Mouse (Mus musculus): ENCODE measurements around the gene Pa2g4. TPM values are rescaled to one million over a fixed set of nuclear protein-coding genes. Genes with fewer than 3 reads are reported as not detected.
A peak's percentile ranks its signal among the peaks of the same experiment; 100 is the strongest.

The Pa2g4 gene
- polyA plus RNA-seq, 1 experiment from 2014 or later: 194 TPM

DNA sequence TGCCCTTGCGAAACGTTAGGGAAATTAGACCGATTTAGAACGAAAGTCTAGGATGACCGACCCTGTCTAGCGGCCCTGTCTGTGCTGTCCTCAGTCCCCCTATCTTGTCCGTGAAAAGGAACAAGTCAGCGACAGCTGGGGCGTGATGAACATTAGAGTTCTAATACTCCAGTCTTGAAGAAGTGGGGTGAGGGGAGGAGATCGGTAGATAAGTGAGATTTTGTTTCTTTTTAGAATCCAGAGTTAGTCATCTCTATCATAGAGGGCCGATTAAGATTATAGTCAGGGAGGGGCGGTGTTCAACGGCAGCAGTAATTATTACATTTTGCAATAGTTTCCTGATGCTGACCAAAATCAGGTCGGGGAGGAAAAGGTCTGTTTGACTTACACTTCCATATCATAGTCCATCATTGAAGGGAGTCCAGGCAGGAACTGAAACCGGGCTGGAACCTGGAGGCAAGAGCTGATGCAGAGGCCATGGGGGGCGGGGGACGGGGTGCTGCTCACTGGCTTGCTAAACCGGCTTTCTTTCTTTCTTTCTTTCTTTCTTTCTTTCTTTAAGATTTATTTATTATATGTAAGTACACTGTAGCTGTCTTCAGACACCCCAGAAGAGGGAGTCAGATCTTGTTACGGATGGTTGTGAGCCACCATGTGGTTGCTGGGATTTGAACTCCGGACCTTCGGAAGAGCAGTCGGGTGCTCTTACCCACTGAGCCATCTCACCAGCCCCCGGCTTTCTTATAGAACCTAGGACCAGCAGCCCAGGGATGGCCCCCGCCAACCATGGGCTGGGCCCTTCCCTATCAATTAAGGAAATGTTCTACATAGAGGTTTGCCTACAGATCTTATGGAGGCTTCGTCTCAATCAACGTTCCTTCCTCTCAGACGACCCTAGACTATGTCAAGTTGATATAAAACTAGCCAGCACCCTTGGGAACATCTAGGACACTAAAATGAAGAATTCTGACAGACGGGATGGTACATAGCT, 39.1 kb downstream of the Pa2g4 start:
- 31% methylated on average over 28 of the region's 28 CpGs for WGBS
- H3K4me1 ChIP-seq: peaks cover 20% of the 10 kb centered on the region
- H3K4me2 ChIP-seq: peak overlapping the region; percentile 92
- no peaks in the 10 kb centered on the region for H3K27me3 ChIP-seq
- peaks cover 10% of the 10 kb centered on the region for H3K36me3 ChIP-seq
- H3K4me3 ChIP-seq: peak overlapping the region; percentile 95
- H3K9ac ChIP-seq: peak overlapping the region; percentile 23; the same call in 1 of the 2 replicates
- peak overlapping the region; percentile 91 for H3K27ac ChIP-seq
- H3K9me3 ChIP-seq: no peaks in the 10 kb centered on the region
- ATAC-seq (ENCODE audit: insufficient number of reproducible peaks, low FRiP score, low TSS enrichment, low read depth): no peak

DNA sequence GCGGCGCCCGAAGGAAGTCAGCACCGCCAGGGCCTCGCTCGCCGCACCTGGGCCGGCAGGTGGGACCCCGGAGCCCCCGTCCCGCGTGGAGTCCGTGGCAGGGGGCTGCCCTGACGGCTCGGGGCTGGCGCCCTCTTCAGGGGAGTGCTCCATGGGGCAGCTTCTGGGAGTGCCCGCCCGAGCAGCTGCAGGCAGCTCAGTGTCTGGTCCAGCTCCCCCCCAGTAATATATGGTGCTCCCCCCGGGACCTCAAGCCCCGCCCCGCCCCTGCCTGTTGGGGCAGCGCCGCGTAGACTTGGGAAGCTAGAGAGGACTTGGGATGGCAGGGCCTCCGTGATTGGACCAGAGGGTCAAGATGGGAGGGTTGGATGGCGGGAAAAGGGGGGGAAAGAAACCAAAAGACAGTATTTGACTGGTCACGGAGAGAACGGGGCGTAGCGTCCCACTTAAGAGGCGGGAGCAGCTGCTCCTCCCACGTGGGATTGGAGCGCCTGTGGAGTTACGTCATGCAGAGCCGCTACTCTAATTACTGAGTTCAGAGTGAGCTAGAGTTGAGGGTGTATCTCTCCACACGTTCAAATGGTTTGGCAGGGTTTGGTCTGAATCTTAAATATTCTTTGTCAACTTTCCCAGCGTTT, 40.0 kb downstream of the Pa2g4 start, which contains the start of gene Esyt1:
Gene Esyt1, minus strand, starts transcription at position 201 of the 638 bp plus-strand sequence.
- H3K36me3 ChIP-seq: peaks cover 18% of the 10 kb centered on the region
- H3K27ac ChIP-seq: peak within 1 kb of the TSS; percentile 91
- H3K9me3 ChIP-seq: no peaks in the 10 kb centered on the region
- peak; percentile 99 for ATAC-seq (ENCODE audit: insufficient number of reproducible peaks, low FRiP score, low TSS enrichment, low read depth)
- WGBS: under 1% methylated on average over 37 of the region's 37 CpGs
- H3K4me2 ChIP-seq: peak within 1 kb of the TSS; percentile 92
- peak within 1 kb of the TSS; percentile 95 for H3K4me3 ChIP-seq
- peak within 1 kb of the TSS; percentile 83 for H3K9ac ChIP-seq
- peaks cover 20% of the 10 kb centered on the region for H3K4me1 ChIP-seq
- no peaks in the 10 kb centered on the region for H3K27me3 ChIP-seq

DNA sequence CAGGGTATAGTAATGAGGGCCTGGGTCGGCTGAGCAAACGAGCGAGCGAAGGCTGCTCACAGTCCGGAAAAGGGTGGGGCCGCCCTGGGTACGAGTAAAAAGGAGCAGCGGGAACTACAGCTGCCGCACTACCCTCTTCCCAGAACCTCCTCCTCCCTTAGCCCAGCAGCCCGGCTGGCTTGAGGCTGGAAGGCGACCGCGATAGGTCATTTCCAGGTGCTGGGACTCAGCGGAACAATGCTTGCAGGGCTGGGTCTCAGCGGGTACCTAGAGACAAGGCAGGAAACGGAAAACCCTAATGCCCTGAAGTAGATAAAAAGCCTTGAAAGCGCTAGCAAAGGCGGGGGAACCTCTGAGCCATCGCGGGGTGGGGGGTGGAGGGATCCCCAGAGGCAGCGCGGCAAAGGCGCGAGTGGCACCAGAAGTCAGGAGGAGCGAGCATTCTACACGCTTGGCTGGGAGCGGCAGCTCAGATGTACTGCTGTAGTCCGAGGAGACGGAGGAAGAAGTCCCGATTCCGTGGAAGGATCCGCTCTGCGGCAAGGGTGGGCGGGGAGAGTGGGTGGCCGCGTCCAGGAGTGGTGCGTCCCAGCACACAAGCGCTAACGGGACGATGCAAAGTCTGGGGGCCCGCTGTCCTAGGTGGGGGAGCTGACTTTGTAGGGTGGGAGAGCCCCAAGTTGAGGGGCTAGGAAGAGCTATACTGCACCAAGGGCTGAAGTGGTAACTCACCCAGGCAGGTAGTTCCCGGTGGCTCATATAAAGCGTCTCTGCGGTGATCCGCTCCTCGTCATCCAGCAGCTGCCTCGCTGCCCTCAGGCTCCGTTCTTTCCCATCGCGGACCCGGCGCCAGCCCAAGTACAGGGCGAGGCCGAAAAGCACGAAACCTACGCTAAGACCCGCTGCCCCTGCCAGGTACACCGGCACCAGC, 40.8 kb downstream of the Pa2g4 start:
- ATAC-seq (ENCODE audit: insufficient number of reproducible peaks, low FRiP score, low TSS enrichment, low read depth): peak; percentile 2; the same call in 1 of the 2 replicates
- Histone ChIP-seq H3K9me3 (no peaks in the 10 kb centered on the region), H3K4me1 (peaks cover 20% of the 10 kb centered on the region), H3K27ac (peak overlapping the region; percentile 91), H3K9ac (peak overlapping the region; percentile 83), H3K4me3 (peak overlapping the region; percentile 95), H3K36me3 (peaks cover 26% of the 10 kb centered on the region), H3K4me2 (peak overlapping the region; percentile 92), H3K27me3 (no peaks in the 10 kb centered on the region)
- WGBS: under 1% methylated on average over 58 of the region's 58 CpGs

GRCm38 (mm10) chr10:128524111-128524731, 41.6 kb downstream of the Pa2g4 start:
- H3K36me3 ChIP-seq: peaks cover 32% of the 10 kb centered on the region
- peaks cover 20% of the 10 kb centered on the region for H3K4me1 ChIP-seq
- WGBS: 12% methylated on average over 11 of the region's 11 CpGs
- no peaks in the 10 kb centered on the region for H3K27me3 ChIP-seq
- H3K4me2 ChIP-seq: peak overlapping the region; percentile 92
- peak overlapping the region; percentile 95 for H3K4me3 ChIP-seq
- peak overlapping the region; percentile 83; the same call in 1 of the 2 replicates for H3K9ac ChIP-seq
- H3K9me3 ChIP-seq: no peaks in the 10 kb centered on the region
- no peak for ATAC-seq (ENCODE audit: insufficient number of reproducible peaks, low FRiP score, low TSS enrichment, low read depth)
- H3K27ac ChIP-seq: no peak overlapping the region

GRCm38 (mm10) chr10:128522351-128522750, 43.4 kb downstream of the Pa2g4 start:
- peaks cover 8% of the 10 kb centered on the region; the same call in 1 of the 2 replicates for H3K27me3 ChIP-seq
- WGBS: 72% methylated on average over 6 of the region's 6 CpGs

DNA sequence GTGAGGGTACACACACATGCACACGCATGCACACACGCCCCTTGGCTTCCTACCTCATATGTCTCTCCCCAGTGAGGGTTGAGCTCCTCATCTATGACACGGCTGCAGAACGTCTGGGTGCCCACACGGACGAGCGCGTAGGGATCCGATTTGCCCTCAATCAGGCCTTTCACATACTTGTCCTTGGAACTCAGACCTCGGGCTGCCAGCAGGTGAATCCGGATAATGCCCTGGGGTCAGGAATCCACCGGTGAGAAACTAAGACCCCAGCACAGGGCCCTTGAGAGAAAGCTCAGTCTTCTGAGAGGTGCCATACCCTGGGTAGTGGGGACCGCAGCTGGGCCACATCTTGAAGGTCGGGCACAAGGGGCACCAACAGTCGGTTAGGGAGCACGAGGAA, 45.2 kb downstream of the Pa2g4 start:
- peaks cover 66% of the 10 kb centered on the region for H3K36me3 ChIP-seq
- H3K9ac ChIP-seq: no peak overlapping the region
- H3K9me3 ChIP-seq: no peaks in the 10 kb centered on the region
- no peak overlapping the region for H3K4me3 ChIP-seq
- WGBS: 82% methylated on average over 16 of the region's 16 CpGs
- peaks cover 15% of the 10 kb centered on the region for H3K4me1 ChIP-seq
- H3K27ac ChIP-seq: no peak overlapping the region
- peaks cover 16% of the 10 kb centered on the region; the same call in 1 of the 2 replicates for H3K27me3 ChIP-seq
- no peak for ATAC-seq (ENCODE audit: insufficient number of reproducible peaks, low FRiP score, low TSS enrichment, low read depth)
- no peak overlapping the region for H3K4me2 ChIP-seq

More at GRCm38 (mm10) chr10:128522351-128522750, 43.4 kb downstream of the Pa2g4 start:
- Histone ChIP-seq H3K9ac (no peak overlapping the region), H3K4me3 (no peak overlapping the region), H3K36me3 (peaks cover 48% of the 10 kb centered on the region), H3K9me3 (no peaks in the 10 kb centered on the region), H3K4me2 (no peak overlapping the region), H3K4me1 (peaks cover 20% of the 10 kb centered on the region), H3K27ac (no peak overlapping the region)
- no peak for ATAC-seq (ENCODE audit: insufficient number of reproducible peaks, low FRiP score, low TSS enrichment, low read depth)

GRCm38 (mm10) chr10:128518833-128519232, 47.0 kb downstream of the Pa2g4 start:
- H3K4me2 ChIP-seq: no peak overlapping the region
- 72% methylated on average over 7 of the region's 7 CpGs for WGBS
- peaks cover 75% of the 10 kb centered on the region for H3K36me3 ChIP-seq
- H3K4me1 ChIP-seq: peaks cover 3% of the 10 kb centered on the region; the same call in 1 of the 2 replicates
- H3K4me3 ChIP-seq: no peak overlapping the region
- H3K9me3 ChIP-seq: no peaks in the 10 kb centered on the region
- no peak overlapping the region for H3K27ac ChIP-seq
- no peak overlapping the region for H3K9ac ChIP-seq
- no peak for ATAC-seq (ENCODE audit: insufficient number of reproducible peaks, low FRiP score, low TSS enrichment, low read depth)
- peaks cover 16% of the 10 kb centered on the region; the same call in 1 of the 2 replicates for H3K27me3 ChIP-seq

DNA sequence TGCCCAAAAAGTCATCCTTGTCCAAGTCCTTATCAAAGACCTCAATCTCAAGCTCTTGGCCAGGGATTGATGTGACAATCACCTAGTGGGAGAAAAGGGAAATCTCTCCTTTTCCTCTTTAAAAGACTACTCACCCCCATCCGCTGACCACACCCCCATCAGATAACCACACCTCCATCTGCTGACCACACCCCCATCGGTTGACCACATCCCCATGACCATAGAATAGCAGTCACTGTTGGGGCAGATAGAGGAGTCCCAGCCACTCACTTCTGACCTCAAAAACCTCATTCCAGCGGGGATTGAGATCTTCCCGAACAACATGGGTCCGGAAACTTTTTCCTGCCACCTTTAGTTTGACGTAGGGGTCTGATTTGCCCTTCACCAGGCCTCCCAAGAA, 49.1 kb downstream of the Pa2g4 start:
- Histone ChIP-seq H3K4me2 (no peak overlapping the region), H3K27me3 (peaks cover 16% of the 10 kb centered on the region; the same call in 1 of the 2 replicates), H3K36me3 (peaks cover 78% of the 10 kb centered on the region), H3K4me1 (no peaks in the 10 kb centered on the region), H3K4me3 (no peak overlapping the region), H3K9ac (no peak overlapping the region), H3K9me3 (no peaks in the 10 kb centered on the region), H3K27ac (no peak overlapping the region)
- ATAC-seq (ENCODE audit: insufficient number of reproducible peaks, low FRiP score, low TSS enrichment, low read depth): no peak
- WGBS: 30% methylated on average over 6 of the region's 6 CpGs

DNA sequence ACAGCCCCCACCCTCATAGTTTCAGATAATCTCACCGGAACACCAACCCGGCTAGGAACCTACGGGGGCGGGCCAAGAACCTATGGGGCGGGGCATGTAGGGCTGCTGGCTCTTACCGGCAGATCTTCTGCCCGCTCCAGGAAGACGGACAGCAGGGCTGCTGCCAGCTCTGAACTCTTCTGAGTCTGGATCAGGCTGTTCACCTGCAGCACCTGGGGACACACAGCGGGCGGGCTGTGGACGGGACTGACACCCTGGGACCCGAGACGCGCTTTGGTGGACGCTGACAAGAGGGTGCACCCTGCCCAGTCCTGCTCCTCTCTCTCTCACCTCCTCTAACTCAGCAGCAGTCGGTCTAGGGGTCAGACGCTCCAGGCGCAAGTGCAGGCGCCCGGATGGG, 49.8 kb downstream of the Pa2g4 start:
- no peak overlapping the region for H3K9ac ChIP-seq
- H3K27me3 ChIP-seq: peaks cover 16% of the 10 kb centered on the region; the same call in 1 of the 2 replicates
- H3K4me2 ChIP-seq: peak overlapping the region; percentile 13; the same call in 1 of the 2 replicates
- H3K27ac ChIP-seq: no peak overlapping the region
- WGBS: 33% methylated on average over 20 of the region's 20 CpGs
- peaks cover 79% of the 10 kb centered on the region for H3K36me3 ChIP-seq
- no peaks in the 10 kb centered on the region for H3K4me1 ChIP-seq
- ATAC-seq (ENCODE audit: insufficient number of reproducible peaks, low FRiP score, low TSS enrichment, low read depth): no peak
- no peaks in the 10 kb centered on the region for H3K9me3 ChIP-seq
- H3K4me3 ChIP-seq: no peak overlapping the region

- Histone ChIP-seq H3K4me1 (no peaks in the 10 kb centered on the region), H3K9me3 (no peaks in the 10 kb centered on the region), H3K4me2 (no peak overlapping the region), H3K4me3 (no peak overlapping the region), H3K36me3 (peaks cover 77% of the 10 kb centered on the region), H3K27ac (no peak overlapping the region), H3K9ac (no peak overlapping the region), H3K27me3 (peaks cover 16% of the 10 kb centered on the region; the same call in 1 of the 2 replicates)
- WGBS: 81% methylated on average over 4 of the region's 4 CpGs
- no peak for ATAC-seq (ENCODE audit: insufficient number of reproducible peaks, low FRiP score, low TSS enrichment, low read depth)
Observed at GRCm38 (mm10) chr10:128515044-128515443, 50.7 kb downstream of the Pa2g4 start.

All from limb, embryonic 15.5 days (tissue).